ENCODE assay signal across 11 mouse cellular contexts in the genomic region with DNA sequence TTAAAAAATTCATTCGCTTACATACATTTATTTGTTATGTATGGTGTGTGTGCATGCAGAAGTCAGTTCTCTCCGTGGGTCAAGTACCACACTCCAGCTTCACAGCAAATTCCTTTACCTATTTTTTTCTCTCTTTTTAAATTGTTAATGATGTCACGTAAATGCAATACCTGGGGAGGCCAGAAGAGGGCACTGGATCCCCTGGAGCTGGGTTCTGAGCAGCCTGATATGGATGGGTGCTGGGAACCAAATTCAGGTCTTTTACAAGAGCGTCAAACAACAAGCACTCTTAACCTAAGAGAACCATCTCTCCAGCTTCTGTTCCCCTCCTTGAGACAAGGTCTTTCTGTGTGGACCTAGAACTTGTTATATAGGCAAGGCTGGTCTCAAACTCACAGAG. TPM values are rescaled to one million over a fixed set of nuclear protein-coding genes. Genes with fewer than 3 reads are reported as not detected.
DNase-seq lines count a peak whose midpoint lies in the region; TF ChIP-seq lines count a peak whose summit lies in the region.
"Had no signal": no experiment of that assay in that cellular context is flagged by ENCODE, and none has a peak within 500 bp of the region (broad histone marks: within the 10 kb centered on the region; RNA-seq: fewer than 3 reads in every experiment).

No protein-coding gene starts in this region.

- no peak overlapping the region for H3K27ac ChIP-seq in left cerebral cortex, adult 2 months
- no peak overlapping the region for H3K27ac ChIP-seq in bone marrow, adult 2 months (ENCODE audit: control insufficient read depth, insufficient read depth, low read depth, low read length, poor library complexity)
- H3K27ac ChIP-seq: limb, embryonic 15.5 days had no signal

- intact Hi-C loops in left cerebral cortex, adult 2 months (cut with DNase I): loop anchor here (5.0 kb wide), 1 partner anchor 321 kb away; no protein-coding TSS in a partner anchor
- intact Hi-C loops in left cerebral cortex, postnatal 36 days (cut with DNase I): no loop called here

- TF ChIP-seq POLR2A in bone marrow, adult 2 months (IDR thresholded peaks at IDR 0.05; ENCODE audit: borderline replicate concordance, control insufficient read depth, low read depth, low read length): no peak

- 73% methylated on average over 4 of the region's 4 CpGs for WGBS in bone marrow, adult 2 months

- no peaks in the 10 kb centered on the region for H3K4me1 ChIP-seq in bone marrow, adult 2 months (ENCODE audit: control insufficient read depth, insufficient read depth, low read length)

- no peak overlapping the region for H3K4me3 ChIP-seq in left cerebral cortex, adult 2 months
- H3K4me3 ChIP-seq in bone marrow, adult 2 months (replicated peaks; ENCODE audit: control insufficient read depth, low read depth, low read length): no peak overlapping the region
- H3K4me3 ChIP-seq: limb, embryonic 15.5 days had no signal

- peak; percentile 42 to 58 for DNase-seq in cerebellum, postnatal 10 days
- DNase-seq in cerebellum, postnatal 25 days: no peak
- no peak for DNase-seq in left cerebral cortex, adult 2 months (ENCODE audit: extremely low spot score in 1 of 2, low spot score in 2 of 2)
- DNase-seq in left cerebral cortex, postnatal 36 days (ENCODE audit: low spot score in 2 of 2): no peak
- peak; percentile 56 for DNase-seq in A20 (ENCODE audit: low read depth, low spot score)
- DNase-seq in thymus, postnatal 36 days: no peak
- no peak for DNase-seq in frontal cortex, postnatal 10 days (ENCODE audit: low spot score in 2 of 2)
- DNase-seq: heart, postnatal 4 days; layer of hippocampus, postnatal 36 days had no signal

- TF ChIP-seq CTCF in left cerebral cortex, adult 2 months (IDR thresholded peaks at IDR 0.05): peak; percentile 38
- TF ChIP-seq CTCF in bone marrow, adult 2 months (IDR thresholded peaks at IDR 0.05; ENCODE audit: control insufficient read depth, insufficient read depth, low read length): peak; percentile 35; the same call in 1 of the 2 replicates

RNA-seq across cellular contexts. Expression of a gene that starts 13.5 kb away (rescaled TPM):
- 10 to 100 TPM; 14.2 to 16.1 TPM for total RNA-seq in left cerebral cortex, adult 2 months (2021)
- total RNA-seq in left cerebral cortex, postnatal 36 days (2021): 10 to 100 TPM; 14.7 to 15.2 TPM
- 7.4 and 13.9 TPM in 2 replicates for polyA plus RNA-seq in bone marrow, adult 2 months (2011; ENCODE audit: insufficient read depth, insufficient read length, low replicate concordance, missing spikeins)

RNA-seq across cellular contexts. Expression of a gene that starts 13.8 kb away (rescaled TPM):
- total RNA-seq in left cerebral cortex, adult 2 months (2021): under 1 TPM; 0.20 to 0.30 TPM
- under 1 TPM; 0.43 to 0.47 TPM for total RNA-seq in left cerebral cortex, postnatal 36 days (2021)
- polyA plus RNA-seq in bone marrow, adult 2 months (2011; ENCODE audit: insufficient read depth, insufficient read length, low replicate concordance, missing spikeins): 1.7 and 5.6 TPM in 2 replicates
- total RNA-seq: heart, postnatal 4 days had no signal

RNA-seq across cellular contexts. Expression of a gene that starts 28.8 kb away (rescaled TPM):
- total RNA-seq in left cerebral cortex, adult 2 months (2021): 10 to 100 TPM in 1 of 2 experiments, 1 to 10 TPM in 1; 6.6 to 10.2 TPM
- 1 to 10 TPM; 5.9 to 7.7 TPM for total RNA-seq in left cerebral cortex, postnatal 36 days (2021)
- polyA plus RNA-seq in bone marrow, adult 2 months (2011; ENCODE audit: insufficient read depth, insufficient read length, low replicate concordance, missing spikeins): 10.0 and 20.9 TPM in 2 replicates

RNA-seq across cellular contexts. Expression of a gene that starts 35.3 kb away (rescaled TPM):
- total RNA-seq in left cerebral cortex, adult 2 months (2021): 10 to 100 TPM; 28.9 to 30.2 TPM
- total RNA-seq in left cerebral cortex, postnatal 36 days (2021): 10 to 100 TPM; 26.8 to 33.5 TPM
- polyA plus RNA-seq in bone marrow, adult 2 months (2011; ENCODE audit: insufficient read depth, insufficient read length, low replicate concordance, missing spikeins): 3.4 and 11.2 TPM in 2 replicates

RNA-seq across cellular contexts. Expression of a gene that starts 43.6 kb away (rescaled TPM):
- total RNA-seq in left cerebral cortex, adult 2 months (2021): 100 to 1,000 TPM; 140 to 156 TPM
- 100 to 1,000 TPM; 143 to 156 TPM for total RNA-seq in left cerebral cortex, postnatal 36 days (2021)
- polyA plus RNA-seq in bone marrow, adult 2 months (2011; ENCODE audit: insufficient read depth, insufficient read length, low replicate concordance, missing spikeins): 1.7 TPM in 1 of 2 replicates, not detected in the other

Comparison
In these comparisons a context has a peak if more than half of its experiments do, and no peak if none do; other contexts are left out.
1. DNase-seq: peak in cerebellum, postnatal 10 days (2 of 2) and A20 (single experiment); none in cerebellum, postnatal 25 days (0 of 2), left cerebral cortex, adult 2 months (0 of 2), left cerebral cortex, postnatal 36 days (0 of 2), thymus, postnatal 36 days (0 of 2) and frontal cortex, postnatal 10 days (0 of 2).